Mouse (Mus musculus) thymus, postnatal 14 days (tissue): ENCODE results near the gene Olfr1111.
"Not testable (repeated sequence)": the region's sequence is repeated elsewhere in the genome, so short reads cannot be mapped to it uniquely, and the experiment has no call there.

Experiments
- DNase-seq: peaks from one replicate; pipeline ENCODE4 v3.0.0; 2021

The Olfr1111 gene

GRCm38 (mm10) chr2:87152524-87152923 is at the start of gene Olfr1111:
Gene Olfr1111, minus strand, starts transcription at chr2:87152624.
- no peak for DNase-seq

GRCm38 (mm10) chr2:87187498-87187897 is 35.1 kb upstream of the Olfr1111 start, which contains the start of gene Olfr1112:
Gene Olfr1112, plus strand, starts transcription at chr2:87187798.
- DNase-seq, result no peak

GRCm38 (mm10) chr2:87167731-87168130 is 15.3 kb upstream of the Olfr1111 start:
- DNase-seq, result not testable (repeated sequence)

- DNase-seq, result no peak
These were observed 12.2 kb downstream of the Olfr1111 start, which contains the start of gene Olfr1110 for GRCm38 (mm10) chr2:87140200-87140599. Gene Olfr1110, minus strand, starts transcription at chr2:87140300.

GRCm38 (mm10) chr2:87114467-87114866 is 38.0 kb downstream of the Olfr1111 start, which contains the start of gene Olfr259:
Gene Olfr259, minus strand, starts transcription at chr2:87114567.
- no peak for DNase-seq
